ENCODE assay signal across 8 mouse cellular contexts in the genomic region with DNA sequence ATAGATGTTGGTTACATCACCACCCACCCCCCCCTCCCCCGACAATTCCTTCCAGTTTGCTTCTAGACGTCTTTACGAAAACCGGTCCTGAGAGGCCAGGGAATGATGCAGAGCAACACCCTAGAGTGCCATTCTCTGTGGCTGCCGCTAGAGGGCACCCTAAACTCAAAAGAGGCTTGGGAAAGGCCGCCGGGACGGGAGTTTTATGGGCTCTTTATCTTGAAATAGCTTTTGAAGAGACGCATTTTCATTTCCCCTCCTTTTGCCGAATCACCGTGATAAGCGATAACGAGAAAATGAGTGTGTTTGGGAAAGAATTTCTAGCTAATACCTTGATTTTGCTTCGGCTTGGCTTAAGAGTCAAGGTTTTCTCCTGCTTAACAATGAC. TPM values are rescaled to one million over a fixed set of nuclear protein-coding genes. Genes with fewer than 3 reads are reported as not detected.
DNase-seq lines count a peak whose midpoint lies in the region; ATAC-seq lines count a peak whose summit lies in the region.

No protein-coding gene starts in this region.

- no peak overlapping the region for H3K4me3 ChIP-seq in limb, embryonic 13.5 days
- H3K4me3 ChIP-seq in midbrain, embryonic 16.5 days (ENCODE audit: low read depth, low read length) = peak overlapping the region; percentile 24

- peak overlapping the region; percentile 48 for H3K4me2 ChIP-seq in limb, embryonic 13.5 days (replicated peaks)
- H3K4me2 ChIP-seq in midbrain, embryonic 16.5 days (ENCODE audit: low read length) = peak overlapping the region; percentile 58

- no peak overlapping the region for H3K9ac ChIP-seq in limb, embryonic 13.5 days
- H3K9ac ChIP-seq in midbrain, embryonic 16.5 days (ENCODE audit: low read depth, low read length) = no peak overlapping the region; the same call in 1 of the 2 replicates

- H3K27me3 ChIP-seq in limb, embryonic 13.5 days = peaks cover 15% of the 10 kb centered on the region
- H3K27me3 ChIP-seq in midbrain, embryonic 16.5 days (ENCODE audit: control insufficient read depth, insufficient read depth, low read depth, low read length) = no peaks in the 10 kb centered on the region

- ATAC-seq in cerebellum, adult (ENCODE audit: insufficient number of reproducible peaks, low FRiP score, low TSS enrichment) = no peak
- no peak for ATAC-seq in limb, embryonic 13.5 days (ENCODE audit: low FRiP score, low read depth)
- no peak for ATAC-seq in midbrain, embryonic 16.5 days

- peak; percentile 28 for DNase-seq in cerebellum, adult 8-10 months
- peak; percentile 84 to 86 for DNase-seq in cerebellum, postnatal 10 days
- DNase-seq in frontal cortex, postnatal 36 days (ENCODE audit: low spot score in 2 of 2) = peak; percentile 59 to 74
- DNase-seq in induced T-regulatory cell, adult 2 months (ENCODE audit: low read depth) = peak; percentile 88
- peak; percentile 76 to 91 for DNase-seq in spleen, postnatal 4 days (ENCODE audit: low spot score in 2 of 2)

- no peaks in the 10 kb centered on the region for H3K36me3 ChIP-seq in limb, embryonic 13.5 days
- H3K36me3 ChIP-seq in midbrain, embryonic 16.5 days (ENCODE audit: control insufficient read depth, insufficient read depth, low read length) = no peaks in the 10 kb centered on the region

- H3K27ac ChIP-seq in limb, embryonic 13.5 days = no peak overlapping the region
- H3K27ac ChIP-seq in midbrain, embryonic 16.5 days (ENCODE audit: low read length) = no peak overlapping the region

- 4% methylated on average over 14 of the region's 14 CpGs for WGBS in limb, embryonic 13.5 days
- WGBS in midbrain, embryonic 16.5 days = 3% methylated on average over 14 of the region's 14 CpGs

- no peaks in the 10 kb centered on the region for H3K4me1 ChIP-seq in limb, embryonic 13.5 days
- H3K4me1 ChIP-seq in midbrain, embryonic 16.5 days (ENCODE audit: control insufficient read depth, insufficient read depth, low read length) = peaks cover 8% of the 10 kb centered on the region

- H3K9me3 ChIP-seq in limb, embryonic 13.5 days = no peaks in the 10 kb centered on the region
- no peaks in the 10 kb centered on the region for H3K9me3 ChIP-seq in midbrain, embryonic 16.5 days (replicated peaks; ENCODE audit: control insufficient read depth, low read length, poor library complexity, severe bottlenecking)

RNA-seq across cellular contexts. Expression of a gene that starts 6.9 kb away (rescaled TPM):
- polyA plus RNA-seq in limb, embryonic 13.5 days (2015; fragmentation: Nextera tagmentation; extraction: Ambion mirVana) = 69.9 and 72.6 TPM in 2 replicates
- polyA plus RNA-seq in midbrain, embryonic 16.5 days (2015; fragmentation: Nextera tagmentation; extraction: Ambion mirVana) = 48.4 and 50.0 TPM in 2 replicates

RNA-seq across cellular contexts. Expression of a gene that starts 51.9 kb away (rescaled TPM):
- not detected in 2 replicates for polyA plus RNA-seq in limb, embryonic 13.5 days (2015; fragmentation: Nextera tagmentation; extraction: Ambion mirVana)
- not detected in 2 replicates for polyA plus RNA-seq in midbrain, embryonic 16.5 days (2015; fragmentation: Nextera tagmentation; extraction: Ambion mirVana)

Comparison
In these comparisons a context has a peak if more than half of its experiments do, and no peak if none do; other contexts are left out.
1. DNase-seq: peak in every context shown above with its lines; median percentile 88 in induced T-regulatory cell, adult 2 months; 85 in cerebellum, postnatal 10 days; 84 in spleen, postnatal 4 days; 66 in frontal cortex, postnatal 36 days; 28 in cerebellum, adult 8-10 months.